Mouse (Mus musculus) cerebellum, adult 2 months (tissue): Measurements from ENCODE around the gene A230072I06Rik. TPM values are rescaled to one million over a fixed set of nuclear protein-coding genes. Genes with fewer than 3 reads are reported as not detected.

Experiments
- DNase-seq, 2 experiments: peaks; one replicate each; pipeline ENCODE4 v3.0.0; 2021
- H3K27ac ChIP-seq: fragments of 200-500 bp; 2 replicates; pipeline ENCODE4 v1.5.1; 2012; ENCODE audit warnings: low read length, control low read depth, inconsistent platforms; ENCODE audit not compliant: insufficient read depth
- H3K27me3 ChIP-seq: fragments of 200-500 bp; 2 replicates; pipeline ENCODE4 v1.6.1; 2012; ENCODE audit warnings: inconsistent platforms, mild to moderate bottlenecking, low read length, moderate library complexity; ENCODE audit not compliant: control insufficient read depth, insufficient read depth
- H3K4me1 ChIP-seq: fragments of 200-500 bp; 2 replicates; pipeline ENCODE4 v1.6.1; 2011; ENCODE audit warnings: low read length; ENCODE audit not compliant: control insufficient read depth, insufficient read depth
- H3K4me3 ChIP-seq: fragments of 200-500 bp; replicated peaks from 2 replicates; pipeline ENCODE3; 2011; ENCODE audit warnings: mild to moderate bottlenecking, low read depth, low read length, control low read depth; ENCODE audit not compliant: insufficient read depth
- CTCF ChIP-seq: fragments of 200-500 bp; IDR thresholded peaks from 2 replicates; pipeline ENCODE4 v1.5.1; 2011; ENCODE audit warnings: low read depth, mild to moderate bottlenecking, control low read depth, low read length, moderate library complexity, borderline replicate concordance; ENCODE audit not compliant: insufficient read depth
- POLR2A ChIP-seq: fragments of 200-500 bp; IDR thresholded peaks from 2 replicates; pipeline ENCODE4 v1.6.1; 2011; ENCODE audit warnings: low read length, control low read depth, borderline replicate concordance; ENCODE audit not compliant: insufficient read depth
- WGBS: fragments of 180-500 bp; shearing (Covaris S2); methylation state at CpG from one replicate; pipeline ENCODE4 v1.1.7; 2018; 5-methylcytosine and 5-hydroxymethylcytosine counted together
- polyA plus RNA-seq: library from polyadenylated mRNA; depleted of rRNA; stranded (reverse); fragments of >200 nt; gene quantifications from 2 replicates; pipeline ENCODE4 v1.2.3, GENCODE M21; 2012; rRNA removed

The A230072I06Rik gene
- polyA plus RNA-seq, 1 experiment: not detected

DNA sequence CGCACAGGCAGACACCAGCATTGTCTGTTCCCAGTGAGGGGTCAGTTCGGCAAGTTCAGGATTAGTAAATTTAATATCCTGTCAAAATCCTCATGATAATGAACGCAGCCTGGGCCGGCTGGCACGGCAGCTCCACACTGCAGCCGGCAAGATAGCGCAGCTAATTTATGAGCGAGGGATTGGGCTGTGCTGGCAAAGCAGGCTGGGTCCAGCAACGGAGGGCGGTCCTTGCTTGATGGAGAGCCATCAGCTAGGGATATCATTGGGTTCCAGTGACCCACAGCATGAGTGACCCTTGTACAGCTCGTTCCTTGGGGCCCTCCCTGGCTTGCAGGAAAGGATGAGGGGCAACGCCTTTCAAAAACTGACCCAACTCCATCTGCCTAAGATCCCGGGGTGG, 48.6 kb downstream of the A230072I06Rik start:
- no peak for TF ChIP-seq CTCF
- TF ChIP-seq POLR2A: no peak
- peaks cover 16% of the 10 kb centered on the region for H3K4me1 ChIP-seq
- H3K27ac ChIP-seq: no peak overlapping the region
- DNase-seq: no peak
- 17% methylated on average over 13 of the region's 13 CpGs for WGBS
- peaks cover 2% of the 10 kb centered on the region; the same call in 1 of the 2 replicates for H3K27me3 ChIP-seq
- no peak overlapping the region for H3K4me3 ChIP-seq

- H3K27ac ChIP-seq: no peak overlapping the region
- peaks cover 2% of the 10 kb centered on the region; the same call in 1 of the 2 replicates for H3K27me3 ChIP-seq
- no peak for DNase-seq
- H3K4me1 ChIP-seq: peaks cover 16% of the 10 kb centered on the region
- 36% methylated on average over 21 of the region's 21 CpGs for WGBS
- TF ChIP-seq CTCF (no peak), POLR2A (no peak)
- H3K4me3 ChIP-seq: no peak overlapping the region
Observed at GRCm38 (mm10) chr8:12327707-12328471, 49.3 kb downstream of the A230072I06Rik start.

- H3K4me1 ChIP-seq: peaks cover 16% of the 10 kb centered on the region
- H3K4me3 ChIP-seq: no peak overlapping the region
- H3K27ac ChIP-seq: no peak overlapping the region
- H3K27me3 ChIP-seq: peaks cover 2% of the 10 kb centered on the region; the same call in 1 of the 2 replicates
- DNase-seq: no peak
- WGBS: 77% methylated on average over 9 of the region's 9 CpGs
- TF ChIP-seq POLR2A (no peak), CTCF (no peak)
Observed at GRCm38 (mm10) chr8:12328476-12328875, 49.9 kb downstream of the A230072I06Rik start.

- peaks cover 2% of the 10 kb centered on the region; the same call in 1 of the 2 replicates for H3K27me3 ChIP-seq
- H3K4me3 ChIP-seq: no peak overlapping the region
- WGBS: 21% methylated on average over 8 of the region's 8 CpGs
- DNase-seq: peak in 1 of 2 experiments; percentile 14
- TF ChIP-seq CTCF: no peak
- H3K27ac ChIP-seq: no peak overlapping the region
- H3K4me1 ChIP-seq: peaks cover 16% of the 10 kb centered on the region
Observed at GRCm38 (mm10) chr8:12330066-12330465, 51.4 kb downstream of the A230072I06Rik start.

Other genes starting within 250 kb of the A230072I06Rik start
- 8.2 and 8.7 TPM in 2 replicates for gene Sox1, start 116.5 kb downstream of the A230072I06Rik start, polyA plus RNA-seq